Mouse (Mus musculus): ENCODE results near the gene Cd96.
A peak's percentile ranks its signal among the peaks of the same experiment; 100 is the strongest.

DNA sequence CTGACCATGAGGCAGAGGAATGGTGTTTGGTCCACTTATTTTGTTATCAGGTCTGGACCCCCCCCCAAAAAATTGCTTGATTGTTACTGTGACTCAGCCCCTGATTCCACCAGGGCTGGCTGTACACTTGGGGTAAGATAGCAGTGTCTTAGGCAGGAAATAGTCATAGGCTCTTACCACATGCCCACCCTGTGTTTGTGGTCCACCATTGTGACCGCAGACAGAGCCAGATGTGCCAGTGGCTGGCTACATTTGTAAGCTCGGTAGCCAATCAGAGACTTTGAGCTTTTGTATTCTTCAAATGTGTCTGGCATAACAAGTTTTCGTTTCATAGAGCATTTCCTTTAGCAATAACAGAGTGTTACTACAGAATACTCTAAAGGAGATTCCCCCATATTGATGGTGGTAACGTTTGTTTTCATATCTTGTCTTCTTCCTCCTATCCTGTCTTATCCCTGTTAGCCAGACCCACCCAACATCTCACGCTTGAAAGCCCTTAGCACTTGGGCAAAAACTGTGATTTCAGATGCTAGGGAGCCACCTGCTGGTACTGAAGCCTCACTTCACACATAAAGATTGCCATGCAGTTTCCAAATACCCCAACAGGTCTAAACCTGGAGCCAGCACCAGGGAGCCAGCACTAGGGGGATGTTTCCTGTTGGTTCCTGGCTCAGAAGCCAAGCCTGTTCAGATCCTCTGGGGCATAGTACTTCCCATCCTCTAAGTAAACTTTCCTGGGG, 97.7 kb downstream of the Cd96 start:
- TF ChIP-seq EP300 (IDR thresholded peaks at IDR 0.05; ENCODE audit: low read depth) (no peak), CTCF (IDR thresholded peaks at IDR 0.05; ENCODE audit: low read depth) (peak; percentile 91)
